Mouse (Mus musculus): ENCODE measurements around the gene Immp2l.

The Immp2l gene

GRCm38 (mm10) chr12:41182856-41183255 lies 159.0 kb downstream of the Immp2l start:
- DNase-seq (ENCODE audit: low read depth, low spot score) = no peak

- no peak for DNase-seq (ENCODE audit: low read depth, low spot score)
Measured at GRCm38 (mm10) chr12:41185060-41185459, 161.2 kb downstream of the Immp2l start.

GRCm38 (mm10) chr12:41185509-41185908 lies 161.6 kb downstream of the Immp2l start:
- no peak for DNase-seq (ENCODE audit: low read depth, low spot score)

DNA sequence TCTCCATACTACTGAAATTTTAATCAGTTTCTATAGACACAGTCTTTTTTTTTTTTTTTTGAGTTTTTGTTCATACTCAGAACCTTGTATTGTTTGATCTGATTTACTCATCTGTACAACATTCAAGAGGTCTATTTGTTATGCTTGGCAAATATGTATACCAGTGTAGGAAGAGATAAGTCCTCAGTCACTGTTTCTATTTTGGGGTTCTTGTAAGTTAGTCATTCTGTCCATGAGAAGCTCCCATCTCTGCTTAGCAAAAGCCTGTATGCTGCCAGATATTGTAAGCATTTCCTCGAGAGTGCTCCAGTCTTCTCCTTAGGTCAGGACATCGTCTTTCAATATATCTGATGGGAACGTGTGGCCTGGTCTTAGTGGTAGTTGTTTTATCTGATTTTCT lies 168.9 kb downstream of the Immp2l start:
- no peak for DNase-seq (ENCODE audit: low read depth, low spot score)

GRCm38 (mm10) chr12:41196374-41196773 lies 172.5 kb downstream of the Immp2l start:
- no peak for DNase-seq (ENCODE audit: low read depth, low spot score)

DNA sequence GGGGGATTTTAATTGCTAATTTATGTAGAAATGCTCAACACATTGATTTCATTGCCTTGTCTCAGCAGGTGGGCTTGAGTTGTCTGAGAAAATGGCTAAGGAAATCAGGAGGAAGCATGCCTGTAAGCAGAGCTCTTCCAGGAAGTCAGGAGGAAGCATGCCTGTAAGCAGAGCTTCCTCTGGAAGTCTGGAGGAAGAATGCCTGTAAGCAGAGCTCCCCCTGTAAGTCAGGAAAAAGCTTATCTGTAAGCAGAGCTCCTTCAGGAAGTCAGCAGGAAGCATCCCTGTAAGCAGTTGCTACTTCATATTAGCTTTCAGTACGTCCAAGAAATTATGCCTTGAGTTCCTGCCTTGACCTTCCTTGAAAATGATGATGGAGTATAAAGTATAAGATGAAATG lies 191.3 kb downstream of the Immp2l start:
- no peak for DNase-seq (ENCODE audit: low read depth, low spot score)

GRCm38 (mm10) chr12:41221893-41222292 lies 198.0 kb downstream of the Immp2l start:
- DNase-seq (ENCODE audit: low read depth, low spot score) = peak; percentile 43

DNA sequence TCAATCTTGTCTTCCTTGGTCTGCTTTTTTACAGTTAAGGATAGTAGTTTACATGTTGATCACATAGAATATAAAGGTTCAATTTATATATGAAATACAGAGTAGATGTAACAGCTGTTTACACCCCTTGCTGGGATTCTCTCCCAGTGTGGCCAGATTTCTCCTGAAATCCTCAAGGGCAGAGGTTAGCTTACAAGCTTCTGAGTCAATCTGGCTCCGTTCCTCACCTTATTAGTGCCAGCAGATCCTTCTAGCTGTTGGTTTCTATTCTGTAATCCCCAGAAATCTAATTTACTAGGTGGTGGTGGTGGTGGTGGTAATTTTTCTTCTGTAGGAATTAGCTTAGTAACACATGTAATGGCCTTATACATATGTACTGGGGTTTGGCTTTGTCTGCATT lies 199.8 kb downstream of the Immp2l start:
- DNase-seq (ENCODE audit: low read depth, low spot score) = no peak

DNA sequence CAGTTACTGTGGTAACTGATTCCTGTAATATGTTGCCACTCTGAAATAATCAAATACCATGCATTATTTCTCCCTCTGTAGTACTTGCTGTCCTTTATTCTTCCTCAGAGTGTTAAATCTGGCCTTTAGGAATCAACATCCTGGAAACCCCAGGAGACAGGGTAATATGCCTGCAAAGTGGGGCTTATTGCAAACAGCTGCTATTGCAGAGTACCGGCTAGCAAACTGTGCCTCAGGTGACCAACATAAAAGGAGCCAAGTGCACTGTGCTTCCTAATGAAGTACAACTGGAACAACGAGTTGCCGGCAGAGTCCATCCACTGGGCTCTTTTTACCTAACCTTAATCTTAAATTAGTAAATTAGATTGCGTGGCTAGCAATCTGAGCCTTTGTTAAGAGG lies 200.6 kb downstream of the Immp2l start:
- DNase-seq (ENCODE audit: low read depth, low spot score) = no peak

DNA sequence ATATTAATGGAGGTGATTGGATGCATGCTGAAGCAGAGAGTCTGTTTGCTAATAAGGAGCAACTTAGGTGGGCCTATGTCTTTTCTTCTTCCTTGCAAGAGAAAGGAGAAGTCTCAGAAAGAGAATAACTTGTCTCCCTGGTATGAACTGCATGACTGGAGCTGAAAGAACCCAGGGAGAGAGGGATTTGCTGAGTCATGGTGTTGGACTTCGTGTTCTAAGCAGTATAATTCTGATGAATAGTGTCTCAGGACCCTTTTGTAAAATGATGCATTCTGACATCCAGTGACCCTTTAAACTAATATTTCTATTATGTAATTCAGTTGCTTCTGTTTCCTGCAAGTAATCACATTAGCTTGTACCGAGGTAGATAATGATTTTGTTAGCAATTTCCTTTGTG lies 208.1 kb downstream of the Immp2l start:
- DNase-seq (ENCODE audit: low read depth, low spot score) = no peak

- DNase-seq (ENCODE audit: low read depth, low spot score) = no peak
Measured at GRCm38 (mm10) chr12:41237880-41238279, 214.0 kb downstream of the Immp2l start.

GRCm38 (mm10) chr12:41241221-41241620 lies 217.3 kb downstream of the Immp2l start:
- no peak for DNase-seq (ENCODE audit: low read depth, low spot score)

GRCm38 (mm10) chr12:41248254-41248653 lies 224.4 kb downstream of the Immp2l start:
- DNase-seq (ENCODE audit: low read depth, low spot score) = no peak

GRCm38 (mm10) chr12:41250123-41250522 lies 226.2 kb downstream of the Immp2l start:
- DNase-seq (ENCODE audit: low read depth, low spot score) = no peak

- DNase-seq (ENCODE audit: low read depth, low spot score) = no peak
Measured at GRCm38 (mm10) chr12:41257905-41258304, 234.0 kb downstream of the Immp2l start.

- peak; percentile 41 for DNase-seq (ENCODE audit: low read depth, low spot score)
Measured at GRCm38 (mm10) chr12:41259608-41260007, 235.7 kb downstream of the Immp2l start.

- no peak for DNase-seq (ENCODE audit: low read depth, low spot score)
Measured at GRCm38 (mm10) chr12:41274136-41274535, 250.2 kb downstream of the Immp2l start.

DNA sequence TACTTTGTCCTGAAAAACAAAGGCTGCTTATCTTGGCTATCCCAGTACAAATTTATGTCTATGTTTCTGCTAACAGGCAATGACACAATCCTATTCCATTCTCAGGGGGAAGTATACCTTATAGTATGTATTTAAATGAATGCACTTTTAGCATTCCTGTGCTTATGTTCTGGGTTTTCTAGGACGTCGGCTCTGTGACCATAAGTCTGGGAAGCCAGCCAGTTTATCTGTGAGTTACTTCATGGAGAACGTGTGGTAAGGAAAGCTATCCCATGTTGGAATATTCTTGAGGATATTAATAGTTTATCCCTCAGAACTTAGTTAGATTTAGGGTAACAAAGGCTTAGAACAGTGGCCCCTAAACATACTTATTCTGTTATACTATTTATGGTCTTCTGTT lies 251.5 kb downstream of the Immp2l start:
- DNase-seq (ENCODE audit: low read depth, low spot score) = no peak

DNA sequence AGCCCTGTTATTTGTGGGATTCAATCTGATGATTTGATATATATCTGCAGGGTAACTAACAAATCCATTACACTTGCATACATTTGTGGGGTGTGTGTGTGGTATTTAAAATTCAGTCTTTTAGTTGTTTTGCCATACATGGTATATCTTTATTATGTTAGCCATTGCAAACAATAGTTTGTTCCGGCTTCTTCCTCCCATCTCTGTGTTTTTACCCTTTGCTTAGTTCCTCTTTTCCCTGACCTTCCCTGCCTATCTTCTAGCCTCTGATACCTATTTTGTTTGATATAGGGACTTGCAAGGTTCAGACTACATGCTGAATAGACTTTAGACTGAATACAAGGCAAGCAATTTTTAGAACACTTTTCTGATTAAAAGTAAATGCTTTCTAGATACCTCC lies 254.0 kb downstream of the Immp2l start:
- no peak for DNase-seq (ENCODE audit: low read depth, low spot score)

- no peak for DNase-seq (ENCODE audit: low read depth, low spot score)
Measured at GRCm38 (mm10) chr12:41289047-41289446, 265.2 kb downstream of the Immp2l start.

DNA sequence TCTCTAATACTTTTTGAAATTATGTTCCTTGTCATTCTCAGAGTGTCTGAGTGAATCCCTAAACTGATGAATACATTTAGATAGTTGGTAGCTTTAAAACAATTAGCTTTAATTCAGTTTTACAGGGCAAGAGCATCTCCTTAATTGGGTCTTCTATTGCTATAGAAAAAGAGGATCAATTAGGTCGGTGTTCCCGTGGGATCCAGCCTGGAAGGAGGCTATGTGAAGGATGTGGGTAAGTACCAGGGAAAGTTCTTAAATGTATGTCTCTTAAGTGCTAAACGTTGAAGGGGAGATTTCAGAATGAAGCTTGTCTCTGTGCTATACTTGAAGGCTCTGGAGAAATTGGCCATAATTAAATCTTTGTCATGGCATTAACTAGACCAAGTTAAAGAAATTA lies 283.1 kb downstream of the Immp2l start:
- DNase-seq (ENCODE audit: low read depth, low spot score) = no peak

DNA sequence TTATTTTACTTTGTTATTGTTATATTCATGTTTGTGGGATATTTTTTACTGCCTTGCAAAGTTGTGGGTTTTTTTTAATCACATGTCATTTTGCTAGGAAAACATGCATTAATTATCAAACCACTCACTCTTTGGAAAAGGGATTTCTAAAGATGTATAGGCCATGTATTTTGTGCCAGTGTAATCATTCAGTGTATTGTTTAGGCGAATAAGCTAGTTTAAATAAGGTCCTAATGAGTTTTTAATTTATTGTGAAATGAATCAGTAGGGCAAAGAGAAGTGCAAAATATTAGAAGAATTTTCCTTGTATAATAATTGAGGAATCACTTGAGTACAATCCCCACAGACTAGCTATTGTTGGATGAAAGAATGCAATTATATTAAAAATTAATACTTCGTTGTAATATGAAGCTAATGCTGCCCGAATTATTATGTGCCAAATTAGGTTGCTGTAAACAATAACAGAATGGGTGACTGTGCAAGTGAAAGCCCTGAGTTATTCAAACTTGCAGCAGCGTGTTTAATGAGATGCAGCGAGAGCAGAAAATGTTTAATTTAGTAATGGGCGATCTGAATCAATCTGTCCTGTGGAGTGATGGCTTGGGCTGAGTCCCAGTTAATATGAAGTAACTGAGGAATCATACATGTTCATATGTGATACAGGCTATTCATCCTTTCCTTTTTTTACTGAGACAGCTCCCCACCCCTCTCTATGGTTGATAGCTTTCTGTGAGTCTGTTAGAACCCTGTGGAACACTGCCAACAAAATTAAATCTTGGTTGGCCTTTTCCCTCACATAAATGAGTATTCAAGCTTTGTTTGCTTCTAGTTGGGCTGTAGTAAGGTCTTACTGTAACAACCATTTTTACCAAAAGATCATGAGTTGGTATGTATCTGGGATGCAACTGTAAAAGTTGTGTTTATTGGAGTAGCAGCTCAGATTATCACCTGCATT lies 285.1 kb downstream of the Immp2l start:
- no peak for DNase-seq (ENCODE audit: low read depth, low spot score)

DNA sequence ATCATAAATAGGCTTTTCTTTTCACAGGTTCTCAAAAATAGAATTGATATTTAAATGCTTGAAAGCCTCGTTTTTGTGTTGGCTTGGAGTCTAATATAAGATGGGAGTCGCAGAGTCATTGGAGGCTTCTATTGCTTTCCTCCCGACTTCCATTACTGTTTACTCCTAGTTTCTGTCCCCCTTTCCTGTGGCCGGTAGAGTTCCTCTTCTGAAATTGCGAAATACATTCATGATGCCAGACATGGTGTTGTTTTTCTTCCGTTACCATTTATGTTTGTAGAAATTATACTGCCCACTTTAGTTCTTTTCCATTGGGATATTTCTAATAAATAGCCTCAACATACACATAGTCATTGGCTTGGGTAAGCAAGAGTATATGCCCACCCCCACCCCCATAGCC lies 289.5 kb downstream of the Immp2l start:
- no peak for DNase-seq (ENCODE audit: low read depth, low spot score)
